Mouse (Mus musculus) liver, embryonic 16.5 days (tissue): ENCODE measurements around the gene Gm17304. TPM values are rescaled to one million over a fixed set of nuclear protein-coding genes. Genes with fewer than 3 reads are reported as not detected.

Experiments
- ATAC-seq: fragments of 200-750 bp; cut with Nextera tagmentation; 2 replicates; pipeline ENCODE4 v1.8.0; 2017; ENCODE audit warnings: low read depth, mild to moderate bottlenecking, moderate number of reproducible peaks, moderate library complexity
- H3K27ac ChIP-seq: fragments of 300-500 bp; sonication (generic); 2 replicates; pipeline ENCODE4 v1.5.1; 2014; ENCODE audit warnings: mild to moderate bottlenecking, low read length
- H3K27me3 ChIP-seq: fragments of 300-500 bp; sonication (generic); 2 replicates; pipeline ENCODE4 v1.6.1; 2014; ENCODE audit warnings: low read depth, low read length, mixed read lengths; ENCODE audit not compliant: control insufficient read depth, insufficient read depth
- H3K36me3 ChIP-seq: fragments of 300-500 bp; sonication (generic); 2 replicates; pipeline ENCODE4 v1.6.1; 2014; ENCODE audit warnings: mild to moderate bottlenecking; ENCODE audit not compliant: control insufficient read depth, insufficient read depth
- H3K4me1 ChIP-seq: fragments of 300-500 bp; sonication (generic); 2 replicates; pipeline ENCODE4 v1.6.1; 2014; ENCODE audit warnings: low read depth, low read length, mixed read lengths; ENCODE audit not compliant: control insufficient read depth
- H3K4me2 ChIP-seq: fragments of 300-500 bp; sonication (generic); 2 replicates; pipeline ENCODE4 v1.6.1; 2014; ENCODE audit warnings: low read depth, low read length, mixed read lengths
- H3K4me3 ChIP-seq: fragments of 300-500 bp; sonication (generic); 2 replicates; pipeline ENCODE4 v1.5.1; 2014; ENCODE audit warnings: low read depth, mild to moderate bottlenecking, low read length
- H3K9ac ChIP-seq: fragments of 300-500 bp; sonication (generic); 2 replicates; pipeline ENCODE4 v1.6.1; 2014; ENCODE audit warnings: low read depth, low read length
- H3K9me3 ChIP-seq: fragments of 300-500 bp; sonication (generic); replicated peaks from 2 replicates; pipeline ENCODE4 v1.6.1; 2016; ENCODE audit warnings: low read length; ENCODE audit not compliant: control insufficient read depth
- WGBS: fragments of 180-500 bp; shearing (Covaris S2); extraction: QIAGEN DNeasy Blood & Tissue Kit; methylation state at CpG from one replicate; pipeline ENCODE4 v1.1.7; 2014; ENCODE audit not compliant: insufficient replicate concordance; 5-methylcytosine and 5-hydroxymethylcytosine counted together
- polyA plus RNA-seq: library from polyadenylated mRNA; unstranded; fragments of >200 nt; fragmentation: Nextera tagmentation; extraction: Ambion mirVana; gene quantifications from 2 replicates; pipeline ENCODE4 v1.2.1, GENCODE M21; 2015

Gm17304 gene
- polyA plus RNA-seq, 1 experiment from 2014 or later: not detected

DNA sequence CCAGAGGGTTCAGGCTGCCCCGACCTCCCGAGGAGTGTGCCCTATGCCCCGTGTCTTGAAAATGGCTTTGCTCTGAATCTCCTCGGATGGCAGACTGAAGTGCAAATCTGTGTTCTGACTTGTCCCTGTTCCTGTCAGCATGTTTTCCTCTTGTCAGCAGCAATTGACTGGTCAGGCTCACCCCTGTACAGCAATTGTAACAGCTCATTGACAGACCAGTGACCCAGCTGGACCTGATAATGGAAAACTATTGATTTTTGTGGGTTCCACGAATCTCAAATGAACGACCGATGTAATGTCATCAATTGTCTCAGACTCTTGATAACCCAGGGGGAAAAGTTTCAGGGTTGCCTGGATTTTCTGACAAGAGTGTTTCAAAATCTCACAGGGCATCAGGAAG, 28.0 kb upstream of the Gm17304 start:
- H3K27me3 ChIP-seq: no peaks in the 10 kb centered on the region
- 63% methylated on average over 7 of the region's 7 CpGs for WGBS
- no peak for ATAC-seq

DNA sequence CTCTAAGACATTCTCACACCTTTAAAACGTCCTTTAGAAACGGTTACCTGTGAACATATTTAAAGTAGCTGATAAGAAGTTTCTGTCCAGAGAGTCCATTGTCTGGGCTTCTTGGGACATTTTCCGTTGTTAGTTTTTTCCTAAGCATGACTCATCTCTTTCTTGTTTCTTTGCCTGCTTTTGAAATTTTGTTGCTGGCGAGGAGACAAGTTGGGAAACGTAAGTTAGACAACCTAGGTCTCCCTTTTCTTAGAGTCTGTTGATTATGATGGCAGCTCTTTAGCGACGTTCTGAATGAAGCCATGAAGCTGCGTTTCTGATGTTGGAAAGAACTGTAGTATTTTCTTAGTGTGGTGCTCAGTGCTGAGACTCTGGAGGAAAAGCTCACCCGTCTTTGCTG, 19.9 kb upstream of the Gm17304 start:
- Histone ChIP-seq H3K4me2 (no peak overlapping the region), H3K4me3 (no peak overlapping the region), H3K9me3 (no peaks in the 10 kb centered on the region), H3K27ac (no peak overlapping the region), H3K4me1 (no peaks in the 10 kb centered on the region), H3K9ac (no peak overlapping the region), H3K36me3 (no peaks in the 10 kb centered on the region), H3K27me3 (no peaks in the 10 kb centered on the region)
- no peak for ATAC-seq
- WGBS: 79% methylated on average over 9 of the region's 9 CpGs

More for the DNA sequence above, 28.0 kb upstream of the Gm17304 start:
- H3K36me3 ChIP-seq: no peaks in the 10 kb centered on the region
- H3K4me2 ChIP-seq: no peak overlapping the region
- H3K4me1 ChIP-seq: no peaks in the 10 kb centered on the region
- H3K27ac ChIP-seq: no peak overlapping the region
- H3K9ac ChIP-seq: no peak overlapping the region
- no peak overlapping the region for H3K4me3 ChIP-seq
- H3K9me3 ChIP-seq: no peaks in the 10 kb centered on the region

DNA sequence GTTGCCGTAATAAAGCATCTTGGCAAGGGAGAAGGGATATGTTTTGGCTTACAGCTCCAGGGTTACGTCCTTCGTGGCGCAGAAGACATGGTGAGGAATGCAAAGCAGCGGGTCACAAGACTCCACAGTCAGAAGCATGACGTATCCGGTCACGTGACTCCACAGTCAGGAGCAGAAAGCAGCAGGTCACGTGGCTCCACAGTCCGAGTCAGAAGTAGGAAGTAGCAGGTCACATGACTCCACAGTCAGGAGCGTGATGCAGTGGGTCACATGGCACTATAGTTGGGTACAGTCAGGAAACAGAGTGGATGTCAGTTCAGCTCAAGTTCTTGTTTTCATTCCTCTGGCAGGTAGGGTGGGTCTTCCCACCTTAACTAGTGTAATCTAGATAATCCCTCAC, 19.2 kb upstream of the Gm17304 start:
- H3K27me3 ChIP-seq: no peaks in the 10 kb centered on the region
- no peak overlapping the region for H3K27ac ChIP-seq
- H3K9me3 ChIP-seq: no peaks in the 10 kb centered on the region
- no peaks in the 10 kb centered on the region for H3K36me3 ChIP-seq
- no peaks in the 10 kb centered on the region for H3K4me1 ChIP-seq
- H3K4me3 ChIP-seq: no peak overlapping the region
- WGBS: 77% methylated on average over 11 of the region's 11 CpGs
- no peak overlapping the region for H3K9ac ChIP-seq
- no peak for ATAC-seq
- no peak overlapping the region for H3K4me2 ChIP-seq

GRCm38 (mm10) chr5:106590686-106591085, 18.2 kb upstream of the Gm17304 start:
- no peaks in the 10 kb centered on the region for H3K27me3 ChIP-seq
- no peak overlapping the region for H3K9ac ChIP-seq
- WGBS: 77% methylated on average over 5 of the region's 5 CpGs
- no peak for ATAC-seq
- H3K36me3 ChIP-seq: no peaks in the 10 kb centered on the region
- no peak overlapping the region for H3K4me2 ChIP-seq
- no peak overlapping the region for H3K27ac ChIP-seq
- no peaks in the 10 kb centered on the region for H3K4me1 ChIP-seq
- H3K4me3 ChIP-seq: no peak overlapping the region
- H3K9me3 ChIP-seq: no peaks in the 10 kb centered on the region

DNA sequence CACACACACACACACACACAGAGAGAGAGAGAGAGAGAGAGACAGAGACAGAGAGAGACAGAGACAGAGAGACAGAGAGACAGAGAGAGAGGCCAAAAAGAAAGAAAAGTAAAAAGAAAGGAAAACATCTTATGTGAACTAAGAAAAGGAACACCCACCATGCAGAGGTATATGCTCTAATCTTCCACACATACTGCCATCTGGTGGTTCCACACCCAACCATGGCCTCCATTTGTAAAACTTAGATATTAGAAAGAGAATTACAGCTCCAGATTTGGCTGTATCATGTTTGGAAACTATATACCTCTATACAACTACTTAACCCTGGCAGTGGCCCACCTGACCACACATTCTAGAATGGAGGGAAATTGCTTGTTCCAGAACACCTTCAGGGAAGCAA, 14.5 kb upstream of the Gm17304 start:
- no peak overlapping the region for H3K27ac ChIP-seq

GRCm38 (mm10) chr5:106597472-106597871, 11.4 kb upstream of the Gm17304 start:
- Histone ChIP-seq H3K36me3 (no peaks in the 10 kb centered on the region), H3K27me3 (no peaks in the 10 kb centered on the region), H3K9ac (no peak overlapping the region), H3K9me3 (no peaks in the 10 kb centered on the region), H3K4me3 (no peak overlapping the region), H3K4me2 (no peak overlapping the region), H3K27ac (no peak overlapping the region), H3K4me1 (no peaks in the 10 kb centered on the region)
- ATAC-seq: no peak
- WGBS: 76% methylated on average over 2 of the region's 2 CpGs

More for the DNA sequence above, 14.5 kb upstream of the Gm17304 start:
- Histone ChIP-seq H3K9me3 (no peaks in the 10 kb centered on the region), H3K36me3 (no peaks in the 10 kb centered on the region), H3K4me3 (no peak overlapping the region), H3K27me3 (no peaks in the 10 kb centered on the region), H3K4me1 (no peaks in the 10 kb centered on the region), H3K4me2 (no peak overlapping the region), H3K9ac (no peak overlapping the region)
- no peak for ATAC-seq

GRCm38 (mm10) chr5:106599482-106599881, 9.4 kb upstream of the Gm17304 start:
- no peak for ATAC-seq
- 82% methylated on average over 8 of the region's 8 CpGs for WGBS
- Histone ChIP-seq H3K9me3 (no peaks in the 10 kb centered on the region), H3K4me2 (no peak overlapping the region), H3K4me3 (no peak overlapping the region), H3K27ac (no peak overlapping the region), H3K27me3 (no peaks in the 10 kb centered on the region), H3K4me1 (no peaks in the 10 kb centered on the region), H3K9ac (no peak overlapping the region), H3K36me3 (no peaks in the 10 kb centered on the region)

DNA sequence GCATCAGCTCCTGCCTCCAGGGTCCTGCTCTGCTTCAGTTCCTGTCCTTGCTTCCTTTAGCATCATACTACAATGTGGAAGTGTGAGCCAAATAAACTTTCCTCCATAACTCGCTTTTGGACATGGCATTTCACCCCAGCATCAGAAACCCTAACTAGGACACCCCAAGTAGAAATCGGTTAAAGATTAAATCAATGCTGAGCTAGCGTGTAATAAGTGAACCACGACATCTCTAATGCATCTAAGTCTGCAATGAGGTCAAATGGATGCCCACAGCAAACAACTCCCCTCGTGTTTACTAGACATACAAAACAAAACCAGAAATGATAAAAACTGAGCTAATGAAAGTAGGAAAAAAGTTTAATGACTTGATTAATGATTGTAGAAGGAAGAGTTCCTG, 4.5 kb upstream of the Gm17304 start:
- 78% methylated on average over 5 of the region's 5 CpGs for WGBS
- Histone ChIP-seq H3K27me3 (no peaks in the 10 kb centered on the region), H3K4me3 (no peak overlapping the region), H3K4me1 (no peaks in the 10 kb centered on the region), H3K36me3 (no peaks in the 10 kb centered on the region), H3K27ac (no peak overlapping the region), H3K4me2 (no peak overlapping the region), H3K9ac (no peak overlapping the region), H3K9me3 (no peaks in the 10 kb centered on the region)
- ATAC-seq: no peak

GRCm38 (mm10) chr5:106605096-106605495, 3.8 kb upstream of the Gm17304 start:
- H3K36me3 ChIP-seq: no peaks in the 10 kb centered on the region
- H3K27me3 ChIP-seq: no peaks in the 10 kb centered on the region
- H3K27ac ChIP-seq: no peak overlapping the region
- no peak for ATAC-seq
- H3K4me2 ChIP-seq: no peak overlapping the region
- H3K9ac ChIP-seq: no peak overlapping the region
- H3K4me1 ChIP-seq: no peaks in the 10 kb centered on the region
- H3K4me3 ChIP-seq: no peak overlapping the region
- H3K9me3 ChIP-seq: no peaks in the 10 kb centered on the region
- WGBS: 82% methylated on average over 6 of the region's 6 CpGs

GRCm38 (mm10) chr5:106607081-106607480, 1.8 kb upstream of the Gm17304 start:
- no peak for ATAC-seq
- Histone ChIP-seq H3K4me2 (no peak overlapping the region), H3K4me1 (no peaks in the 10 kb centered on the region), H3K27me3 (no peaks in the 10 kb centered on the region), H3K4me3 (no peak overlapping the region), H3K36me3 (no peaks in the 10 kb centered on the region), H3K27ac (no peak overlapping the region), H3K9ac (no peak overlapping the region), H3K9me3 (no peaks in the 10 kb centered on the region)
- 92% methylated on average over 5 of the region's 5 CpGs for WGBS
